Mouse (Mus musculus): ENCODE results near the gene Tmtc4.
A peak's percentile ranks its signal among the peaks of the same experiment; 100 is the strongest.

Gene Tmtc4

GRCm38 (mm10) chr14:122974854-122975570, 8.8 kb downstream of the Tmtc4 start:
- DNase-seq, result peak in 1 of 2 experiments; percentile 9

GRCm38 (mm10) chr14:122973091-122973490, 10.7 kb downstream of the Tmtc4 start:
- no peak for DNase-seq

- no peak for DNase-seq
These were observed 15.8 kb downstream of the Tmtc4 start for GRCm38 (mm10) chr14:122968049-122968448.

GRCm38 (mm10) chr14:122957941-122958340, 25.9 kb downstream of the Tmtc4 start:
- DNase-seq, result no peak

- peak; percentile 71 to 80 for DNase-seq
These were observed 30.5 kb downstream of the Tmtc4 start for GRCm38 (mm10) chr14:122953331-122953730.

GRCm38 (mm10) chr14:122952556-122952955, 31.3 kb downstream of the Tmtc4 start:
- no peak for DNase-seq

GRCm38 (mm10) chr14:122951676-122952445, 32.0 kb downstream of the Tmtc4 start:
- no peak for DNase-seq

GRCm38 (mm10) chr14:122950915-122951314, 32.9 kb downstream of the Tmtc4 start:
- DNase-seq, result no peak

- DNase-seq, result no peak
These were observed 40.4 kb downstream of the Tmtc4 start for GRCm38 (mm10) chr14:122943475-122943853.

- DNase-seq, result no peak
These were observed 40.9 kb downstream of the Tmtc4 start for GRCm38 (mm10) chr14:122942757-122943474.

GRCm38 (mm10) chr14:122936460-122936859, 47.4 kb downstream of the Tmtc4 start:
- no peak for DNase-seq

- no peak for DNase-seq
These were observed 63.8 kb downstream of the Tmtc4 start for GRCm38 (mm10) chr14:122920011-122920410.

GRCm38 (mm10) chr14:122917676-122918075, 66.2 kb downstream of the Tmtc4 start:
- no peak for DNase-seq

GRCm38 (mm10) chr14:122913657-122914056, 70.2 kb downstream of the Tmtc4 start, which contains the start of gene Ggact:
TSS of gene Ggact (minus strand) at chr14:122913757.
- DNase-seq, result no peak

- DNase-seq, result peak; percentile 81 to 92
These were observed 70.9 kb downstream of the Tmtc4 start for GRCm38 (mm10) chr14:122912812-122913498.

- no peak for DNase-seq
These were observed 71.7 kb downstream of the Tmtc4 start for GRCm38 (mm10) chr14:122912137-122912536.

- no peak for DNase-seq
These were observed 72.6 kb downstream of the Tmtc4 start for GRCm38 (mm10) chr14:122911265-122911664.

GRCm38 (mm10) chr14:122909368-122910091, 74.3 kb downstream of the Tmtc4 start:
- DNase-seq, result no peak

GRCm38 (mm10) chr14:122908075-122908474, 75.8 kb downstream of the Tmtc4 start:
- DNase-seq, result no peak

- DNase-seq, result no peak
These were observed 78.8 kb downstream of the Tmtc4 start for GRCm38 (mm10) chr14:122905007-122905406.

GRCm38 (mm10) chr14:122903923-122904351, 79.9 kb downstream of the Tmtc4 start:
- peak; percentile 40 to 51 for DNase-seq

- peak; percentile 91 to 95 for DNase-seq
These were observed 81.0 kb downstream of the Tmtc4 start for GRCm38 (mm10) chr14:122902884-122903283.

All from kidney, postnatal 25 days (tissue).